Mouse (Mus musculus): ENCODE results near the gene Cd55. TPM values are rescaled to one million over a fixed set of nuclear protein-coding genes. Genes with fewer than 3 reads are reported as not detected.

Gene Cd55
- polyA plus RNA-seq, 1 experiment from 2014 or later, result 12.8 TPM

DNA sequence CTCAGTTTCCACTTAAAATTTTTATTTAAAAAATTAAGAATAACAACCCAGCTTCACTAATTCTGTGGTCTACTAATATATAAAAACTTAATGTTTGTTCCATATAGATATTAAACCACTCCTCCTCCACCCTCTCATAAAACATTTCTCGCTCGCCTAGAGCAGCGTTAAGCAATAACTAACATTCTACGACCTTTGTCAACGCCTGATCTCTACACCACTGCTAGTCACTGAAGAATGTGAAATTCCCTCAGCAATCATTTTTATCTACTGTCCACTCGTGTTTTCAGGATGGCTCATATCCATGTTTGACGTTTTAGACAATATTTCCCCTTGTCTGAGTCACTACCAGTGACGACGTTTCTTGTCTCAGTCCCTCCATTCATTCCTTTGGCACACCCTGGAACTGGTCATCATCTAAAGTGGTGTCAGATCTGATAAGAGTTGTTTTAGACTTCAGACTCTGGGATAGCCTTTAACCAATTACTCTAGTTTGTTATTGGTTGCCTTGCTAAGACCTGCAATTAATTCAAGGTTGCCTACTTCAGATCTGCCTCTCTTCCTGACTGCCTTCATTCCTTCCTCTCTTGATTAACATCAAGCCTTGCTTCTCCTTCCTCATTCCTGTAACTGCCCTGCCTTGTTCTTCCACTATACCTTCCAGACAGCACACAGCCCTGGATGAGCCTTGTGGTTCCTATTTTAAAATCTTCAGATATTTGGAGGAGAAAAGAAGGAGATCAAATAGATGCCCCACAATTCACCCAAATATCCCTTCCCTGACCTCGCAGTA is 23.5 kb upstream of the Cd55 start:
- Histone ChIP-seq H3K27me3 (ENCODE audit: control insufficient read depth, insufficient read depth, low read length) (no peaks in the 10 kb centered on the region), H3K4me1 (ENCODE audit: control insufficient read depth, insufficient read depth, low read length) (no peaks in the 10 kb centered on the region), H3K9me3 (ENCODE audit: control insufficient read depth, low read length) (no peaks in the 10 kb centered on the region), H3K36me3 (ENCODE audit: control insufficient read depth, insufficient read depth, low read length) (no peaks in the 10 kb centered on the region), H3K9ac (ENCODE audit: low read depth, low read length) (no peak overlapping the region), H3K4me2 (replicated peaks; ENCODE audit: low read depth, low read length) (no peak overlapping the region), H3K27ac (ENCODE audit: low read depth, low read length) (no peak overlapping the region), H3K4me3 (ENCODE audit: low read length) (no peak overlapping the region)
- ATAC-seq (ENCODE audit: low FRiP score, low TSS enrichment), result no peak
- 56% methylated on average over 10 of the region's 10 CpGs for WGBS

DNA sequence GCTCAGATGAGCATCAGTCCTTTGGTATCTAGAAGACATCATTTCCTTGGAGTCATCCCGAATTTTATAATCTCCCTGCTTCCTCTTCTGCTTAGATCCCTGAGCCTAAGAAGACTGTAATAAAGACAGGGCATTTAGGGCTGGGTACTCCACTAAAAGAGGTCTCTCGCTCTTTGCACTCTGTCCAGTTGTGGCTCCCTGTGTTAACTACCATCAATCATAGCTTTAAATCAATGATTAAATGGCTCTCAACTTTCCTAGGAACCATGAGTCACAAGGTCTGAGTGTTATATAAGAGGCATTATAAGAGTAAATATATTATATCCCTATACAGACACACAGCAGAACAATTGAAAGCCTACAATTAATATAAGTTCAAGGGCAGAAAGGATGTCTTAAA is 22.8 kb upstream of the Cd55 start:
- Histone ChIP-seq H3K9ac (ENCODE audit: low read depth, low read length) (no peak overlapping the region), H3K9me3 (ENCODE audit: control insufficient read depth, low read length) (no peaks in the 10 kb centered on the region), H3K27me3 (ENCODE audit: control insufficient read depth, insufficient read depth, low read length) (no peaks in the 10 kb centered on the region), H3K36me3 (ENCODE audit: control insufficient read depth, insufficient read depth, low read length) (no peaks in the 10 kb centered on the region), H3K4me3 (ENCODE audit: low read length) (no peak overlapping the region), H3K4me1 (ENCODE audit: control insufficient read depth, insufficient read depth, low read length) (no peaks in the 10 kb centered on the region), H3K4me2 (replicated peaks; ENCODE audit: low read depth, low read length) (no peak overlapping the region), H3K27ac (ENCODE audit: low read depth, low read length) (no peak overlapping the region)
- no peak for ATAC-seq (ENCODE audit: low FRiP score, low TSS enrichment)
- WGBS, result 36% methylated on average over 2 of the region's 2 CpGs

DNA sequence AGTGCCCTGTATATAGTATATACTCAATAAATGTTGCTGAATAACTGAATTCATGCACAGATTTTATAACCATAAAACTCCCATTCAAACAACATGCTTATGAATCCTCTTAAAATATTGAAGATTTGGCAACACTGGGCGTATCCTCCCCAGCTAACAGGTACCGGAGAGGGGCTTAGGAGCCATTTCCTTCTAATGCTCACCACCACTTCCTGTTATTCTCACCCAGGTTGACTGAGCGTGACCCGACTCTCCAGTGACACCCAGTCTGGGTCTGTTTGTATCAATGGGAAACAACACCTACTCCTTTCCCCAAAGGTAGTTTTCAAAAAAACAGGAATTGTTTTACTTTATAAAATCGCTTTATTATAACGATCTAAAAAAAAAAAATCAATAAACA is 12.4 kb upstream of the Cd55 start:
- no peak overlapping the region for H3K4me2 ChIP-seq (replicated peaks; ENCODE audit: low read depth, low read length)
- H3K9ac ChIP-seq (ENCODE audit: low read depth, low read length), result no peak overlapping the region
- no peak overlapping the region for H3K4me3 ChIP-seq (ENCODE audit: low read length)
- no peak overlapping the region for H3K27ac ChIP-seq (ENCODE audit: low read depth, low read length)
- H3K27me3 ChIP-seq (ENCODE audit: control insufficient read depth, insufficient read depth, low read length), result no peaks in the 10 kb centered on the region
- no peak for ATAC-seq (ENCODE audit: low FRiP score, low TSS enrichment)
- H3K36me3 ChIP-seq (ENCODE audit: control insufficient read depth, insufficient read depth, low read length), result no peaks in the 10 kb centered on the region
- WGBS, result 87% methylated on average over 6 of the region's 6 CpGs
- no peaks in the 10 kb centered on the region for H3K4me1 ChIP-seq (ENCODE audit: control insufficient read depth, insufficient read depth, low read length)
- H3K9me3 ChIP-seq (ENCODE audit: control insufficient read depth, low read length), result no peaks in the 10 kb centered on the region

DNA sequence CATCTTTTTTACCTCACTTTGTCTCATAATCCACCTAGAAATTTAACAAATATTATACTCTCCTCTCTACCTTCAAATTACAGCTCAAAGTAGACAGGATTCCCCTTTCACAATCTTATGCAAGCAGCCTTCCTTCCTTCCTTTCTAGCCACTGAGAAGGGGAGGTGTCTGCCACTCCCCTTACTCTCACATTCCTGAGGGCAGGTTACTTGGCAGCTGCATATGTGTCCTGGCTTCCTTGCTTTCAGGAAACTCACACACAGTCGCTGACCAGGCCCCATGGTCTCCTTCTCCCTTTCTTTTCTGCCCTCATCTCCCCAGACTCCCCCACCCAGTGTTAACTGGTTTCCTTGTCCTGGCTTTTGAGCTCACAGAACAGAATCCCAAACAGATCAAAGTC is 11.7 kb upstream of the Cd55 start:
- Histone ChIP-seq H3K27ac (ENCODE audit: low read depth, low read length) (no peak overlapping the region), H3K4me2 (replicated peaks; ENCODE audit: low read depth, low read length) (no peak overlapping the region), H3K9ac (ENCODE audit: low read depth, low read length) (no peak overlapping the region), H3K4me3 (ENCODE audit: low read length) (no peak overlapping the region), H3K9me3 (ENCODE audit: control insufficient read depth, low read length) (no peaks in the 10 kb centered on the region), H3K27me3 (ENCODE audit: control insufficient read depth, insufficient read depth, low read length) (no peaks in the 10 kb centered on the region), H3K4me1 (ENCODE audit: control insufficient read depth, insufficient read depth, low read length) (no peaks in the 10 kb centered on the region), H3K36me3 (ENCODE audit: control insufficient read depth, insufficient read depth, low read length) (no peaks in the 10 kb centered on the region)
- no peak for ATAC-seq (ENCODE audit: low FRiP score, low TSS enrichment)
- WGBS, result 42% methylated on average over 1 of the region's 1 CpGs

DNA sequence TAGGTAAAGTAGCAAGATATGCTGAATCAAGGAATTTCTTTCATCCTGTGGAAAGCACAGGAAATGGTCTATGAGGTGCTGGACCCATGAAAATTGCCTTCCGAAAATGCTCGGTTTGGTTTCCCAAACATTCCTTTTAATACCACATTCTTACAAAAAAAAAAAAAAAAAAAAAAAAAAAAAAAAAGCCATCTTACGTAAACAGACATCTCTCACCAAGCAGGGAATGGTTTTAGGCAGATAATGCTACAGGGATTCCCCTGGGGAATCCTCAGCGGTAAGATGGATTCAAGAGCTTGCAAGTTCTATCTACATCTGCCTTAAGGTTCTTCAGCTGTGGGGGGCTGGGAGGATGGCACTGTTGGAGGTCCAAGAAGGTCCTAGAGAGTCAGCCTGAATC is 7.5 kb upstream of the Cd55 start:
- H3K36me3 ChIP-seq (ENCODE audit: control insufficient read depth, insufficient read depth, low read length), result no peaks in the 10 kb centered on the region
- H3K9ac ChIP-seq (ENCODE audit: low read depth, low read length), result no peak overlapping the region
- no peaks in the 10 kb centered on the region for H3K4me1 ChIP-seq (ENCODE audit: control insufficient read depth, insufficient read depth, low read length)
- 87% methylated on average over 4 of the region's 4 CpGs for WGBS
- H3K4me3 ChIP-seq (ENCODE audit: low read length), result no peak overlapping the region
- no peaks in the 10 kb centered on the region for H3K9me3 ChIP-seq (ENCODE audit: control insufficient read depth, low read length)
- H3K27me3 ChIP-seq (ENCODE audit: control insufficient read depth, insufficient read depth, low read length), result no peaks in the 10 kb centered on the region
- H3K27ac ChIP-seq (ENCODE audit: low read depth, low read length), result no peak overlapping the region
- ATAC-seq (ENCODE audit: low FRiP score, low TSS enrichment), result no peak
- H3K4me2 ChIP-seq (replicated peaks; ENCODE audit: low read depth, low read length), result no peak overlapping the region

DNA sequence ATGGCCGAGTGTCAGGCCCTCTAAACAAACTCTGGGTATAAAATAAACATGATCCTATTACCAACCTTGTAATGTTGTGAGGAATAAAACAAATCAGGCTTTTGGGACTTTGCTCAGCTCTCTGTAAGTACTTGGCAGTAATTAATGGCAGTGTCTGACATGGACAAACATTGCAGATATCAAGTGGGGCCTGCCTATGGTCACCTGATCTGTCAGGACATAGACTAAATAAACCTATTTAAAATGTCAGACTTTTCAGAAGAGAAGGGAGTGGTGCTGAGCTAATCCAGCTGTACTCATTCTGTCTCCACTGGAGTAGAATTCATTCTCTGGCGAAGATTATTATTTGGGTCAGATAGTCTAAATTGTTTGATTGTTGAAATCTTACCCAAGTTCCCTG is 4.9 kb upstream of the Cd55 start:
- Histone ChIP-seq H3K9ac (ENCODE audit: low read depth, low read length) (no peak overlapping the region), H3K4me3 (ENCODE audit: low read length) (no peak overlapping the region), H3K27me3 (ENCODE audit: control insufficient read depth, insufficient read depth, low read length) (no peaks in the 10 kb centered on the region), H3K4me1 (ENCODE audit: control insufficient read depth, insufficient read depth, low read length) (no peaks in the 10 kb centered on the region), H3K27ac (ENCODE audit: low read depth, low read length) (no peak overlapping the region), H3K4me2 (replicated peaks; ENCODE audit: low read depth, low read length) (no peak overlapping the region), H3K36me3 (ENCODE audit: control insufficient read depth, insufficient read depth, low read length) (no peaks in the 10 kb centered on the region), H3K9me3 (ENCODE audit: control insufficient read depth, low read length) (no peaks in the 10 kb centered on the region)
- ATAC-seq (ENCODE audit: low FRiP score, low TSS enrichment), result peak; percentile 90
- 26% methylated on average over 2 of the region's 2 CpGs for WGBS

DNA sequence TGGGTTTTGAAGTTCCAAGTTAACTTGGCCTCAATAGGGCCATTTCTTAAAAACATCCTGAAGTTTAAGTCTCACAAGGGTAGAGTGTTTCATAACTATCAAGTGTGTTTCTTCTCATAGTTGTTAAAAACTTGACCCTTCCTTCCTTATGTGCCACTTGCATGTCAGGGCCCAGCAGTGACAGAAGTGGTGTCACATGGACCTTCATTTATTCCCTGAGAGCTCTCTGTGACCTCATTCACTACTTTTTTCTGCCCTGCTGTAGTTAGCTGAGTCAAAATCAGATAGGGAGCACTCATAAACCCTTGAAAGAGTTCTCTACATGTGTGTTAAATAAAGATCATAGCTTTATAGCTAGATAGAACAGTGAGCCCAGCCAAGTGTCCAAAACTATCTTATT is 1.6 kb upstream of the Cd55 start:
- H3K27me3 ChIP-seq (ENCODE audit: control insufficient read depth, insufficient read depth, low read length), result no peaks in the 10 kb centered on the region
- no peak overlapping the region for H3K27ac ChIP-seq (ENCODE audit: low read depth, low read length)
- ATAC-seq (ENCODE audit: low FRiP score, low TSS enrichment), result no peak

DNA sequence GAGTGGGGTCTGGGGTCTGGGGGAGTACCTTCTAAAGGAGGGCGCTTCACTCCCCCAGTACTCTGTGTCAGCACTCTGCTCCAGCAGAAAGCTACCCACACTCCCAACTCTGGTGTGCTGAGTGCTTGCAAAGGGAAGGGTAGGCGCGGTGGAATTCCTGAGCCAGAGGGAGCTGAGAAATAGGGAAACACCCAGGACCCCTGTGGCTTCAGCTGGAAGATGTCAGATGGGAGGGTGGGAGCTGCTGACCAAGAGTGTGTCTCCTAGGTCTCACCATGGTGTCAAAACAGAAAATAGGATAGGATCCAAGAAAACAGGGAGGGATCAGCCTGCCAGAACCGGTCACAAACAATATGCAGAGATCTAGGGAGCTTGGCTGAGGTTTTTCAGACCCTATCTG is 323 bp upstream of the Cd55 start:
- Histone ChIP-seq H3K4me3 (ENCODE audit: low read length) (peak overlapping the region; percentile 54), H3K9me3 (ENCODE audit: control insufficient read depth, low read length) (no peaks in the 10 kb centered on the region), H3K4me2 (replicated peaks; ENCODE audit: low read depth, low read length) (peak overlapping the region; percentile 74), H3K27me3 (ENCODE audit: control insufficient read depth, insufficient read depth, low read length) (no peaks in the 10 kb centered on the region), H3K9ac (ENCODE audit: low read depth, low read length) (peak overlapping the region; percentile 48; the same call in 1 of the 2 replicates), H3K4me1 (ENCODE audit: control insufficient read depth, insufficient read depth, low read length) (no peaks in the 10 kb centered on the region), H3K36me3 (ENCODE audit: control insufficient read depth, insufficient read depth, low read length) (no peaks in the 10 kb centered on the region), H3K27ac (ENCODE audit: low read depth, low read length) (no peak overlapping the region)
- WGBS, result 5% methylated on average over 4 of the region's 4 CpGs
- no peak; the same call in 1 of the 2 replicates for ATAC-seq (ENCODE audit: low FRiP score, low TSS enrichment)

More for the DNA sequence above, 1.6 kb upstream of the Cd55 start:
- H3K4me1 ChIP-seq (ENCODE audit: control insufficient read depth, insufficient read depth, low read length), result no peaks in the 10 kb centered on the region
- H3K36me3 ChIP-seq (ENCODE audit: control insufficient read depth, insufficient read depth, low read length), result no peaks in the 10 kb centered on the region
- H3K9me3 ChIP-seq (ENCODE audit: control insufficient read depth, low read length), result no peaks in the 10 kb centered on the region
- no peak overlapping the region for H3K4me2 ChIP-seq (replicated peaks; ENCODE audit: low read depth, low read length)
- H3K9ac ChIP-seq (ENCODE audit: low read depth, low read length), result no peak overlapping the region
- no peak overlapping the region for H3K4me3 ChIP-seq (ENCODE audit: low read length)

DNA sequence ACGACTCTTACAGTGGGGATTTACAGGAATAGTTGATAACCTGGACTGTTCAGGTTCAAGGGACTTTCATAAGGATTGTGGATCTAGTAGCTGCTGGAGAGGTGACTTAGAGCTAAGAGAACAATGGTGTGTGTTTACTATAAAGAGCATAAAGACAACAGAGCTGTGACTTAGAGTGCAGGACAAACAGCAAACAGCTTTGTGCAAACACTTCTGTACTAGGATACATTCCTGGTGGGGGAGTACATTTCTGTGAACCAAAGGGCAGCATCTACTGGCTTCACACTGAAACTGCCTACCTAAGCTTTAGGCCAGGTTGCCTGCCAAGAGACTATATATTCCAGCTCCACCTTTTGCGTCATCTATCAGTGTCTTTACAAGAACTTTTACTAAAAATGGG is 7.4 kb downstream of the Cd55 start:
- H3K4me1 ChIP-seq (ENCODE audit: control insufficient read depth, insufficient read depth, low read length), result no peaks in the 10 kb centered on the region
- no peak overlapping the region for H3K9ac ChIP-seq (ENCODE audit: low read depth, low read length)
- H3K9me3 ChIP-seq (ENCODE audit: control insufficient read depth, low read length), result no peaks in the 10 kb centered on the region
- H3K27ac ChIP-seq (ENCODE audit: low read depth, low read length), result no peak overlapping the region
- H3K27me3 ChIP-seq (ENCODE audit: control insufficient read depth, insufficient read depth, low read length), result no peaks in the 10 kb centered on the region
- ATAC-seq (ENCODE audit: low FRiP score, low TSS enrichment), result no peak
- H3K4me3 ChIP-seq (ENCODE audit: low read length), result no peak overlapping the region
- H3K4me2 ChIP-seq (replicated peaks; ENCODE audit: low read depth, low read length), result no peak overlapping the region
- WGBS, result 84% methylated on average over 2 of the region's 2 CpGs
- no peaks in the 10 kb centered on the region for H3K36me3 ChIP-seq (ENCODE audit: control insufficient read depth, insufficient read depth, low read length)
